Comparison of ENCODE assay signal across 23 mouse cellular contexts in genomic region chr12:72940822-72941397, GRCm38 (mm10). TPM values are rescaled to one million over a fixed set of nuclear protein-coding genes. Genes with fewer than 3 reads are reported as not detected.
DNase-seq lines count a peak whose midpoint lies in the region; ATAC-seq lines count a peak whose summit lies in the region.
"Had no signal": no experiment of that assay in that cellular context is flagged by ENCODE, and none has a peak within 500 bp of the region (broad histone marks: within the 10 kb centered on the region; RNA-seq: fewer than 3 reads in every experiment).

No protein-coding gene starts in this region.

- no peaks in the 10 kb centered on the region for H3K9me3 ChIP-seq in forebrain, embryonic 13.5 days (replicated peaks)
- no peaks in the 10 kb centered on the region for H3K9me3 ChIP-seq in forebrain, embryonic 12.5 days
- no peaks in the 10 kb centered on the region for H3K9me3 ChIP-seq in midbrain, embryonic 10.5 days (replicated peaks)
- H3K9me3 ChIP-seq in midbrain, embryonic 16.5 days (replicated peaks; ENCODE audit: control insufficient read depth, low read length, poor library complexity, severe bottlenecking) = no peaks in the 10 kb centered on the region
- H3K9me3 ChIP-seq: embryonic facial prominence, embryonic 13.5 days; hindbrain, embryonic 13.5 days; limb, embryonic 12.5 days had no signal

- 0 out of 2 replicates have a peak overlapping the region, but pooled peaks have one; percentile 0 for H3K4me3 ChIP-seq in forebrain, embryonic 13.5 days
- H3K4me3 ChIP-seq in forebrain, embryonic 12.5 days (replicated peaks) = no peak overlapping the region
- no peak overlapping the region; the same call in 1 of the 2 replicates for H3K4me3 ChIP-seq in midbrain, embryonic 10.5 days
- no peak overlapping the region for H3K4me3 ChIP-seq in midbrain, embryonic 16.5 days (ENCODE audit: low read depth, low read length)
- H3K4me3 ChIP-seq: gastrocnemius, adult 2 months; hindbrain, embryonic 13.5 days; layer of hippocampus, adult 2 months had no signal

- H3K27me3 ChIP-seq in forebrain, embryonic 13.5 days = peaks cover 97% of the 10 kb centered on the region
- H3K27me3 ChIP-seq in forebrain, embryonic 12.5 days = peaks cover 96% of the 10 kb centered on the region
- peaks cover 100% of the 10 kb centered on the region for H3K27me3 ChIP-seq in midbrain, embryonic 10.5 days (ENCODE audit: low read depth, poor library complexity, severe bottlenecking)
- peaks cover 53% of the 10 kb centered on the region for H3K27me3 ChIP-seq in midbrain, embryonic 16.5 days (ENCODE audit: control insufficient read depth, insufficient read depth, low read depth, low read length)
- H3K27me3 ChIP-seq: CH12.LX had no signal

- H3K36me3 ChIP-seq in forebrain, embryonic 13.5 days (ENCODE audit: poor library complexity, severe bottlenecking) = no peaks in the 10 kb centered on the region
- H3K36me3 ChIP-seq in forebrain, embryonic 12.5 days (replicated peaks) = no peaks in the 10 kb centered on the region
- H3K36me3 ChIP-seq in midbrain, embryonic 10.5 days = no peaks in the 10 kb centered on the region
- H3K36me3 ChIP-seq in midbrain, embryonic 16.5 days (ENCODE audit: control insufficient read depth, insufficient read depth, low read length) = no peaks in the 10 kb centered on the region
- H3K36me3 ChIP-seq: embryonic facial prominence, embryonic 13.5 days; hindbrain, embryonic 13.5 days; limb, embryonic 12.5 days had no signal

- H3K9ac ChIP-seq in forebrain, embryonic 13.5 days = no peak overlapping the region
- H3K9ac ChIP-seq in forebrain, embryonic 12.5 days = no peak overlapping the region
- H3K9ac ChIP-seq in midbrain, embryonic 16.5 days (ENCODE audit: low read depth, low read length) = no peak overlapping the region
- H3K9ac ChIP-seq: embryonic facial prominence, embryonic 13.5 days; hindbrain, embryonic 13.5 days; limb, embryonic 12.5 days; liver, embryonic 14.5 days had no signal

- ATAC-seq in forebrain, embryonic 13.5 days = no peak
- ATAC-seq in forebrain, embryonic 12.5 days (ENCODE audit: low FRiP score) = no peak
- no peak for ATAC-seq in midbrain, embryonic 16.5 days
- ATAC-seq: lung, postnatal 0 days; Patski had no signal

- DNase-seq in midbrain, embryonic 10.5 days (ENCODE audit: low spot score) = peak; percentile 50
- peak; percentile 23 for DNase-seq in ZHBTc4 (ENCODE audit: low read depth, low spot score)
- peak; percentile 28 for DNase-seq in hindlimb bud, embryonic 11.5 days (ENCODE audit: extremely low spot score, low read depth, low spot score)
- no peak for DNase-seq in frontal cortex, adult 2 months (ENCODE audit: extremely low spot score in 1 of 2, low spot score in 1 of 2)
- DNase-seq in heart, adult 9 months (ENCODE audit: low spot score in 2 of 2) = no peak
- DNase-seq: adrenal gland, postnatal 36 days; cerebellum, adult 9-10 months; gastrocnemius, adult 2 months; kidney, adult 18-20 months; kidney, postnatal 10 days; right cerebral cortex, adult 18-20 months had no signal

- H3K27ac ChIP-seq in forebrain, embryonic 13.5 days = no peak overlapping the region
- H3K27ac ChIP-seq in forebrain, embryonic 12.5 days = no peak overlapping the region
- no peak overlapping the region for H3K27ac ChIP-seq in midbrain, embryonic 10.5 days (replicated peaks)
- H3K27ac ChIP-seq in midbrain, embryonic 16.5 days (ENCODE audit: low read length) = no peak overlapping the region
- H3K27ac ChIP-seq: embryonic facial prominence, embryonic 13.5 days; gastrocnemius, adult 2 months; hindbrain, embryonic 13.5 days; layer of hippocampus, adult 2 months; limb, embryonic 12.5 days; liver, embryonic 14.5 days had no signal

- no peak overlapping the region for H3K4me2 ChIP-seq in forebrain, embryonic 13.5 days
- no peak overlapping the region for H3K4me2 ChIP-seq in forebrain, embryonic 12.5 days
- no peak overlapping the region for H3K4me2 ChIP-seq in midbrain, embryonic 16.5 days (ENCODE audit: low read length)
- H3K4me2 ChIP-seq: hindbrain, embryonic 13.5 days had no signal

- 1% methylated on average over 11 of the region's 11 CpGs for WGBS in forebrain, embryonic 13.5 days
- under 1% methylated on average over 11 of the region's 11 CpGs for WGBS in forebrain, embryonic 12.5 days
- 2% methylated on average over 11 of the region's 11 CpGs for WGBS in midbrain, embryonic 10.5 days
- 4% methylated on average over 11 of the region's 11 CpGs for WGBS in midbrain, embryonic 16.5 days

- H3K4me1 ChIP-seq in forebrain, embryonic 13.5 days = peaks cover 19% of the 10 kb centered on the region
- peaks cover 25% of the 10 kb centered on the region for H3K4me1 ChIP-seq in forebrain, embryonic 12.5 days
- peaks cover 41% of the 10 kb centered on the region for H3K4me1 ChIP-seq in midbrain, embryonic 10.5 days
- H3K4me1 ChIP-seq in midbrain, embryonic 16.5 days (ENCODE audit: control insufficient read depth, insufficient read depth, low read length) = peaks cover 12% of the 10 kb centered on the region

RNA-seq across cellular contexts. Expression of gene 4930447C04Rik, which starts 0.3 kb away (rescaled TPM):
- polyA plus RNA-seq in forebrain, embryonic 13.5 days (2015; fragmentation: Nextera tagmentation; extraction: Ambion mirVana) = 1.8 and 2.1 TPM in 2 replicates
- polyA plus RNA-seq in forebrain, embryonic 12.5 days (2016; fragmentation: Nextera tagmentation; extraction: Ambion mirVana) = 2.3 and 3.2 TPM in 2 replicates
- 1.8 and 2.3 TPM in 2 replicates for polyA plus RNA-seq in midbrain, embryonic 10.5 days (2016; fragmentation: Nextera tagmentation; extraction: Ambion mirVana)
- 5.0 and 6.1 TPM in 2 replicates for polyA plus RNA-seq in midbrain, embryonic 16.5 days (2015; fragmentation: Nextera tagmentation; extraction: Ambion mirVana)
- 33.9 and 36.3 TPM in 2 replicates for polyA plus RNA-seq in frontal cortex, adult 2 months (2012; rRNA removed)
- polyA plus RNA-seq: Patski had no signal

RNA-seq across cellular contexts. Expression of gene Six6, which starts 1.2 kb away (rescaled TPM):
- polyA plus RNA-seq in forebrain, embryonic 13.5 days (2015; fragmentation: Nextera tagmentation; extraction: Ambion mirVana) = 1.3 and 2.9 TPM in 2 replicates
- polyA plus RNA-seq in forebrain, embryonic 12.5 days (2016; fragmentation: Nextera tagmentation; extraction: Ambion mirVana) = 0.26 and 1.6 TPM in 2 replicates
- polyA plus RNA-seq in midbrain, embryonic 10.5 days (2016; fragmentation: Nextera tagmentation; extraction: Ambion mirVana) = 0.66 and 1.8 TPM in 2 replicates
- polyA plus RNA-seq in midbrain, embryonic 16.5 days (2015; fragmentation: Nextera tagmentation; extraction: Ambion mirVana) = 0.85 and 2.1 TPM in 2 replicates
- polyA plus RNA-seq in frontal cortex, adult 2 months (2012; rRNA removed) = 0.02 TPM in 1 of 2 replicates, not detected in the other
- polyA plus RNA-seq: embryonic facial prominence, embryonic 13.5 days; heart, embryonic 16.5 days; hindbrain, embryonic 13.5 days; limb, embryonic 12.5 days; liver, embryonic 14.5 days; lung, postnatal 0 days; Patski had no signal

Comparison
In these comparisons a context has a peak if more than half of its experiments do, and no peak if none do; other contexts are left out.
1. DNase-seq: peak in midbrain, embryonic 10.5 days (single experiment), ZHBTc4 (single experiment) and hindlimb bud, embryonic 11.5 days (single experiment); none in frontal cortex, adult 2 months (0 of 2) and heart, adult 9 months (0 of 2).